Mouse (Mus musculus): ENCODE data around the gene Exoc8. TPM values are rescaled to one million over a fixed set of nuclear protein-coding genes. Genes with fewer than 3 reads are reported as not detected.

The Exoc8 gene
- total and polyA plus RNA-seq, 3 experiments: 6.8 to 20.2 (median 18.8) TPM

DNA sequence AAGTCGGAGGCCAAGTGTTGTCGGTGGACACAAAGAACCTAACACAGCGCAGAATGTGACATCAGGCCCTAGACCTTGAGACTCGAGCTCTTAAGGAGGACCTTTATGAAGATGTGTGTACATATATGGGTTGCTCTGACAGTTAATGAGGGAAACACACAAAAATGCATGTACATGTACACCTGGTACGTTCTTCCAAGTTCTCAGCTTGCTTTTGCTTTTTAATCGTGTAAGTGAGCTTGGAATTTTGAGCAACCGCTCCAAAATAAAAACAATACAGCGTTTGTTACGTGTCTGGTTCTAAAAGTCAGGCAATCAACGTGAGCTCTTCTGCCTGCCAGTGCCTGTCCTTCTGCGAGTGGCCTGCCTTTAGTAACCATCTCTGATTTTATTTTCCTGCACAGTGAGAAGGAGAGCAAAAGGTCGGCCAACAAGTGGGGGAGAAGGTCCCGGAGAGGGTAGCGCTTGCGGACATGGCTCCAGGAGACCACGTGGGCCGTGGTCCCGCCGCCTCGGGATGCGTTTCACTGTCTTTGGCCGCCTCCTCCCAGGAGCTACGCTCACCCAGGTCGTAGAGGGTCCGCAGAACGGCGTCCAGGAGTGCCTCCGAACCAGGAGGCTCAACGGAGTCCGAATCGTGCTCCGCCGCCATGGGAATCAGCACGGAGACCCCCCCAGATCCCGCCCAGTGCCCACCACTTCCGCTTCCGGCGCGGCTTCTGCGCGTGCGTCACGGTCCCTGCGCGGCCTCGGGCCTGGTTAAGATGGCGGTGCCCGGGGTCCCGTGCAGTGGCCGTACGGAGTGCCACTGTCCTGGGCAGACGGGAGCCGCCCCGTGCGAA, 35.0 kb downstream of the Exoc8 start, which contains the start of the genes Gnpat and 2810004N23Rik:
Gene Gnpat (plus strand): TSS at position 713 of the 842 bp plus-strand sequence.
Gene 2810004N23Rik (minus strand): TSS at position 800 of the 842 bp plus-strand sequence.
- H3K4me3 ChIP-seq: peak within 1 kb of the TSS; percentile 97
- intact Hi-C loops (cut with DNase I): no loop called here
- H3K79me2 ChIP-seq (replicated peaks; ENCODE audit: control insufficient read depth, insufficient read depth, low read length): no peaks in the 10 kb centered on the region; the same call in 1 of the 2 replicates
- peak within 1 kb of the TSS; percentile 95 for H3K9ac ChIP-seq (ENCODE audit: low read depth, low read length)
- H3K4me1 ChIP-seq (ENCODE audit: control insufficient read depth, insufficient read depth, low read length): peaks cover 13% of the 10 kb centered on the region
- WGBS: 2% methylated on average over 55 of the region's 55 CpGs
- no peak for TF ChIP-seq EP300 (IDR thresholded peaks at IDR 0.05; ENCODE audit: insufficient read depth, low read depth, low read length)
- peak; percentile 85 for TF ChIP-seq POLR2A (IDR thresholded peaks at IDR 0.05; ENCODE audit: insufficient read depth, low read depth, low read length)
- TF ChIP-seq CTCF (IDR thresholded peaks at IDR 0.05): no peak
- H3K36me3 ChIP-seq (ENCODE audit: control insufficient read depth, insufficient read depth, low read length): peaks cover 10% of the 10 kb centered on the region
- peak; percentile 95 to 98 for DNase-seq
- no peaks in the 10 kb centered on the region for H3K27me3 ChIP-seq (ENCODE audit: control insufficient read depth, insufficient read depth, low read length)
- peak within 1 kb of the TSS; percentile 95 for H3K27ac ChIP-seq

- H3K4me3 ChIP-seq: no peak overlapping the region
- intact Hi-C loops (cut with DNase I): no loop called here
- peaks cover 10% of the 10 kb centered on the region for H3K36me3 ChIP-seq (ENCODE audit: control insufficient read depth, insufficient read depth, low read length)
- no peaks in the 10 kb centered on the region; the same call in 1 of the 2 replicates for H3K79me2 ChIP-seq (replicated peaks; ENCODE audit: control insufficient read depth, insufficient read depth, low read length)
- H3K9ac ChIP-seq (ENCODE audit: low read depth, low read length): no peak overlapping the region
- TF ChIP-seq EP300 (IDR thresholded peaks at IDR 0.05; ENCODE audit: insufficient read depth, low read depth, low read length) (0 out of 2 replicates have a peak, but pooled peaks have one; percentile 49), POLR2A (IDR thresholded peaks at IDR 0.05; ENCODE audit: insufficient read depth, low read depth, low read length) (peak; percentile 58), CTCF (IDR thresholded peaks at IDR 0.05) (no peak)
- no peaks in the 10 kb centered on the region for H3K27me3 ChIP-seq (ENCODE audit: control insufficient read depth, insufficient read depth, low read length)
- peak in 1 of 2 experiments; percentile 53 for DNase-seq
- H3K4me1 ChIP-seq (ENCODE audit: control insufficient read depth, insufficient read depth, low read length): peaks cover 6% of the 10 kb centered on the region; the same call in 1 of the 2 replicates
- WGBS: 68% methylated on average over 3 of the region's 3 CpGs
- H3K27ac ChIP-seq: peak overlapping the region; percentile 95
Measured at GRCm38 (mm10) chr8:124860188-124860587, 37.3 kb downstream of the Exoc8 start.

GRCm38 (mm10) chr8:124859466-124859865, 38.0 kb downstream of the Exoc8 start:
- Histone ChIP-seq H3K4me3 (no peak overlapping the region), H3K9ac (ENCODE audit: low read depth, low read length) (no peak overlapping the region), H3K4me1 (ENCODE audit: control insufficient read depth, insufficient read depth, low read length) (peaks cover 5% of the 10 kb centered on the region; the same call in 1 of the 2 replicates), H3K27me3 (ENCODE audit: control insufficient read depth, insufficient read depth, low read length) (no peaks in the 10 kb centered on the region), H3K36me3 (ENCODE audit: control insufficient read depth, insufficient read depth, low read length) (peaks cover 10% of the 10 kb centered on the region), H3K79me2 (replicated peaks; ENCODE audit: control insufficient read depth, insufficient read depth, low read length) (no peaks in the 10 kb centered on the region; the same call in 1 of the 2 replicates), H3K27ac (peak overlapping the region; percentile 95)
- DNase-seq: no peak
- intact Hi-C loops (cut with DNase I): no loop called here
- TF ChIP-seq CTCF (IDR thresholded peaks at IDR 0.05) (peak; percentile 69), POLR2A (IDR thresholded peaks at IDR 0.05; ENCODE audit: insufficient read depth, low read depth, low read length) (no peak), EP300 (IDR thresholded peaks at IDR 0.05; ENCODE audit: insufficient read depth, low read depth, low read length) (0 out of 2 replicates have a peak, but pooled peaks have one; percentile 24)

DNA sequence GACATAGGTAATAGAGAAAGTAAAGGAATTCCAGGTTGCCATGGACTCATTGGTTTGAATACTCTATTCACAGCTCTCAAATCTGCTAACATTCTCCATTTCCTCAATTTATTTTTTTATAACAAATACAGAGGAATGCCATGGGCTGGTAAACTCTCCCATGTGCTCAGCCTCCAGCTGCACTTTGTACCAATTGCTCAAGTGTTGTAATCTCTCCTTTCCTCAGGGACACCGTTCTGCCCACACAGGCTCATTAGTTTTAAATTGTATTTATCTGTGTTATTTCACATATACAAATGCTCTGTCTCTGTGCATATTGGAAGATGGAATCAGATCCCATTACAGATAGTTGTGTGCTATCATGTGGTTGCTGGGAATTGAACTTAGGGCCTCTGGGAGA, 44.0 kb downstream of the Exoc8 start:
- TF ChIP-seq EP300 (IDR thresholded peaks at IDR 0.05; ENCODE audit: insufficient read depth, low read depth, low read length) (no peak), POLR2A (IDR thresholded peaks at IDR 0.05; ENCODE audit: insufficient read depth, low read depth, low read length) (no peak)
- no peak overlapping the region for H3K4me3 ChIP-seq
- WGBS: 94% methylated on average over 1 of the region's 1 CpGs
- peaks cover 4% of the 10 kb centered on the region for H3K36me3 ChIP-seq (ENCODE audit: control insufficient read depth, insufficient read depth, low read length)
- intact Hi-C loops (cut with DNase I): no loop called here
- no peak for DNase-seq
- no peak overlapping the region for H3K27ac ChIP-seq
- peaks cover 2% of the 10 kb centered on the region; the same call in 1 of the 2 replicates for H3K4me1 ChIP-seq (ENCODE audit: control insufficient read depth, insufficient read depth, low read length)
- H3K9ac ChIP-seq (ENCODE audit: low read depth, low read length): no peak overlapping the region
- H3K27me3 ChIP-seq (ENCODE audit: control insufficient read depth, insufficient read depth, low read length): no peaks in the 10 kb centered on the region
- no peaks in the 10 kb centered on the region; the same call in 1 of the 2 replicates for H3K79me2 ChIP-seq (replicated peaks; ENCODE audit: control insufficient read depth, insufficient read depth, low read length)

- H3K36me3 ChIP-seq (ENCODE audit: control insufficient read depth, insufficient read depth, low read length): peaks cover 4% of the 10 kb centered on the region
- DNase-seq: no peak
- no peaks in the 10 kb centered on the region for H3K27me3 ChIP-seq (ENCODE audit: control insufficient read depth, insufficient read depth, low read length)
- no peak overlapping the region for H3K9ac ChIP-seq (ENCODE audit: low read depth, low read length)
- WGBS: 64% methylated on average over 5 of the region's 5 CpGs
- intact Hi-C loops (cut with DNase I): no loop called here
- TF ChIP-seq CTCF (IDR thresholded peaks at IDR 0.05) (no peak), POLR2A (IDR thresholded peaks at IDR 0.05; ENCODE audit: insufficient read depth, low read depth, low read length) (no peak), EP300 (IDR thresholded peaks at IDR 0.05; ENCODE audit: insufficient read depth, low read depth, low read length) (no peak)
- H3K4me1 ChIP-seq (ENCODE audit: control insufficient read depth, insufficient read depth, low read length): peaks cover 1% of the 10 kb centered on the region; the same call in 1 of the 2 replicates
- H3K4me3 ChIP-seq: no peak overlapping the region
- H3K79me2 ChIP-seq (replicated peaks; ENCODE audit: control insufficient read depth, insufficient read depth, low read length): no peaks in the 10 kb centered on the region
- H3K27ac ChIP-seq: no peak overlapping the region; the same call in 1 of the 2 replicates
Measured at GRCm38 (mm10) chr8:124845573-124845972, 51.9 kb downstream of the Exoc8 start.
